Mouse (Mus musculus) kidney, postnatal 25 days (tissue): ENCODE measurements around the gene BC004004.
A peak's percentile ranks its signal among the peaks of the same experiment; 100 is the strongest.
"Not testable (repeated sequence)": the region's sequence is repeated elsewhere in the genome, so short reads cannot be mapped to it uniquely, and the experiment has no call there.

ENCODE experiments used
- DNase-seq, 2 experiments: peaks; one replicate each; pipeline ENCODE4 v3.0.0; 2021; ENCODE audit warnings: mixed read lengths in 2 of 2

The BC004004 gene

DNA sequence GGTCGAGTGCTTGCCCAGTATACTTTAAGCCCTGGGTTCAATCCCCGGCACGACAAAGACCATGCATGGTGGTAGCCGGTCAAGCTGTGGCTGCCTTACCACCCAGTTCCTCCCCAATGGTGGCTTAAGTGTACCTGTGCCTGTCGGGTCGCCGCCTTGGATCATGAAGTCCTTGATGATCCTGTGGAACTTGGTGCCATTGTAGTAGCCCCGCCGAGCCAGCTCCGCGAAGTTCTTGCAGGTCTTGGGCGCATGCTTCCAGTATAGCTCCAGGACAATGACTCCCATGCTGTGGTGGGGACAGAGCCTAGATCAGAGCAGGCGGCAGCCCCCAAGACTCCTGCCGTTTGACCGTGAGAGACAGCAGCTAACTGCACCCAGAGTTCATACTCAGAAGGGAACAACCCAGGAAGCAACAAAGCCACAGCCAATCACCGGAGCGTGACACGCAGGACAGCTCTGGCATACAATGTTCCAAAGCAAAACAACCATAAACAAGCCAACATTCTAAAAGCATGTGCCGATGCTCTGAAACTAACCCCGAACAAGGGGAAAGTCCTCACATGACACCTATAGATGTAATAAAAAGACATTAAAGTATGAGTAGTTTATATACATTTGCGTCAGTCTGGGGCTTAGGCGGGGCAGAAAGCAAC lies 6.9 kb upstream of the BC004004 start:
- DNase-seq: no peak

DNA sequence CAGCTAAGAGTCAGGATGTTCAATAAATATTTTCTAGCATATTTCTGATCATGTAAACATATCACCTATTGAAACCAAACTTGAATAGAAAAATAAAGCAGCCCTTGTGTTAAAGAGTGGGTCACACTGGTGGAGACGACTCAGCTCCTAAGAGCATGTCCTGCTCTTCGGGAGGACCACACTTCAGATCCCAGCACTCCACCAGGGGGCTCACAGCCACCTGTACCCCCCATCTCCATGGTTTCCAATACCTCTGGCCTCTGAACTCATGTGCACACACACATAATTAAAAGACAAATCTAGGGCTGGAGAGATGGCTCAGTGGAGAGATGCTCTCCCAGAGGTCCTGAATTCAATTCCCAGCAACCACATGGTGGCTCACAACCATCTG lies 6.3 kb upstream of the BC004004 start:
- no peak for DNase-seq

DNA sequence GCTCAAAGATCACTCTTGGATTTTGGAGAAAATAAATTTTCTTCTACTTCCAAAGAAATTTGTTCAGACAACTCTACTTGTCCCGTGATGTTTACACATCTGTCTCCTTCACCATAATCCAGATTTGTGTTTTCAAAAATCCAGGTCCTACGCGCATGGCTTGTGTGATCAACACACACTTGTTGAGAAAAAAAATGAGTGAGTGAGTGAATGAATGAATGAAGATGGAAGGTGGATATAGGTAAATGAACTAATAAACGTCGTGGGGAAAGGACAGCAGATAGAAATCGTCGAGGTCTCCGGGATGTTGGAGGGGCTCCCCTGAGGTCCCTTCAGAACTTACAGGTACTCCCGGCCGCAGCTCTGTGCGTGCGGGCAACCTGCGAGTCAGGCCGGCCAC lies 5.2 kb upstream of the BC004004 start:
- DNase-seq: no peak

DNA sequence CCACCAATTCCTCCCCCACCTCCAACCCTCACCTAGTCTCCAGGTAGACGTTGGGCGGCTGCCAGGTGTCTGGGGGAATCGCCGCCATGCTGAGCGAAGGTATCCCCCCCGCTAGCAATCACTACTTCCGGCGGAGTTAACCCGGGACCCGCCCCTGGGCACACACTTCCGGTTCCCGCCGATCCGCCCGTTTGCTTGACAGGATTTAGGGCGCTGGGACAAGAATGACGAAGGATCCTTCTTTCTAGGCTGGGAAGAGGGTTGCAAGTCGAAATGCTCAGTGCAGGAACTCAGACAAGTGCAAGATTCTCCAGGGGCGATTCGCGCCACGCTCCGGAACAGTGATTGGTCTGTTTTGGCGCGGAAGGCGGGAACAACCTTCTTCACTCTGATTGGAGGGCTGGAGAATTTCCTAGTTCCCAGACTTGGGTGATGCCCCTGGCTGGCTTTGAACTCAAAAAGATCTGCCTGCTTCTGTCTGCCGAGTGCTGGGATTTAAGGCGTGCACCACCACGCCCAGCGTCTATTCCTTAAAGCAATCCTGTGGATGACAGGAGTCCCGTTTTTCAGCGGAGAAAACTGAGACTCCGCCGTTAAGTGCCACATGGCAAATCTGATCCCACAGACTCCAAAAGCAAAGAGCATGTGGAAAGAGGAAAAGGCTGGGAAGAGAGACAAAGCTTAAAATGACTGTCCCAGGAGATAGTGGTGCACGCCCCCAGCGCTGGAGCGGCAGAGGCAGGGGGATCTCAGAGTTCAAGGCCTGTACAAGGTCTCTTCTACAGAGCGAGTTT lies 4.6 kb upstream of the BC004004 start, which contains the start of gene Ppil1:
Gene Ppil1, minus strand, starts transcription at position 347 of the 794 bp plus-strand sequence.
- peak; percentile 83 to 90 for DNase-seq

DNA sequence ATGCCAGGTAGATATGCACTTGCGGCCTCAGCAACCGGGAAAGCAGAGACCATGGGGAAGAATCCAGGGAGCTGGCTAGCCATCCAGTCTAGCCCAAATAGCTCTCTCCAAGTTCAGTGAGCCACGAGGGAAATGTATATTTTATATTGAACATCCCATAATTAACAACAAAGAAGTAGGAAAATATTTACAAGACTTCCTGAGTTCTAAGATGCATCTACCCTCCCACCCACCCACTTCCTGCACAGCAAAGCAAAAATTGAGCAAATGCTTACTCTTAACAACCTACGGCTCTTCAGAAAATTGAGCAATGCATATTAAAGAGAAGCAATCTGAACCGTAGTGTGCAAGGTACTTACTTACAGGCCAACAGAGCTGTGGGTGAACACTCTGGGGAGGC lies 3.8 kb upstream of the BC004004 start:
- DNase-seq: no peak

DNA sequence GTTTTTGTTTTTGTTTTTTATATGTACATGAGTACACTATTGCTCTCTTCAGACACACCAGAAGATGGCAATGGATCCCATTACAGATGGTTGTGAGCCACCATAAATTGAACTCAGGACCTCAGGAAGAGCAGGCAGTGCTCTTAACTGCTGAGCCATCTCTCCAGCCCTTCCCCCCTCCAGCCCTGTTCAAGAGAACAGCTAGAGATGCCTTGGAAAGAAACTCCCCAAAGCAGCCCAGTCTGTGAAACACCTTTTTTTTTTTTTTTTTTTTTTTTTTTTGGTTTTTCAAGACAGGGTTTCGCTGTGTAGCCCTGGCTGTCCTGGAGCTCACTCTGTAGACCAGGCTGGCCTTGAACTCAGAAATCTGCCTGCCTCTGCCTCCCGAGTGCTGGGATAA lies 1.5 kb upstream of the BC004004 start:
- DNase-seq: not testable (repeated sequence)

DNA sequence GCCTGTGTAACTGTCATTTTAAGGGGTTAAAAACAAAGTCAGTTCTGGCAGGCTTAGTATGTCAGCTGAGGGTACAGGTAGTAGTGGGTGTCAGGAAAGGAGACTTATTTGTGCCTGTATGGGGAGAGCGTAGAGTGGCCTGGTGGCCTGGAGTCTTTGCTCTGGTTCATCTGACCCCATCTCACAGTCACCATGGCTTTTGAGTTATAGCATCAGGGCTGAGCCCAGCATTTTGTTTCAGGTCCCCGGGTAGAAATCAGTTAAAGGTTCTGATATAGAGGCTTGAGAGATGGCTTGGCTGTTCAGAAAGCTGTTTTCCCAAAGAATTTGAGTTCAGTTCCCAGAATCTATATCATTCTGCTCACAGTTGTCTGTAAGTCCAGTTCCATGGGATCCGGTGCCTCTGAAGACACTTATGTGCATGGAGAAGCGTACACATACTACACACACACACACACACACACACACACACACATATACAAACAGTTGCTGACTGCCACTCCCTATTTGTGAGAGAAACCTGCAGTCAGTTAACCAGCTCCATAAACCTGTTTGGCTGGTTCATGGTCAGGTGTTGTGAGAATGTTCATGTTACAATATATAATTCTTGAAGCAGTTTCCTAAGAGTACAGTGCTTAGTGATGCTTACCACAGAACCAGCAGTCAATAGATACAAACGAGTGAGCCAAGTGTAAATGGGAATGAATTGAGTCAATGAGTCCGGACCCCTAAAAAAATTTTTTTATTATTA lies 482 bp upstream of the BC004004 start:
- peak in 1 of 2 experiments; percentile 54 for DNase-seq

DNA sequence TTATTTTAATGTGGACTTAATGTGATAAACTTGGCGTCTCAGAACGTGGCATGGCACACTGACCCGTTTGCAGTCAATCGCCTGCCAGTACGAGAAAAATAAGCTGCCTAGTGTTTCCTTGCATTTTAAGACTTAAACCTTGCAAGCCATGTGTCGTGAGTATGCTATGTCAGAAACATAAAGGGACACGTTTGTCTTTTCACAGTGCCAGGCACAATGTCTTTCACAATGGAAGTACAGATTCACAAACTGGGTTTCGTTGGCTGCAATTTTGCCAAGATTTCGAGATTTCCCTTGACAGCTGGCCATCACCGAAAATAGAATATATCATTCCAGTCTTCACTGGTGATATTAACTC lies 740 bp downstream of the BC004004 start:
- DNase-seq: no peak

DNA sequence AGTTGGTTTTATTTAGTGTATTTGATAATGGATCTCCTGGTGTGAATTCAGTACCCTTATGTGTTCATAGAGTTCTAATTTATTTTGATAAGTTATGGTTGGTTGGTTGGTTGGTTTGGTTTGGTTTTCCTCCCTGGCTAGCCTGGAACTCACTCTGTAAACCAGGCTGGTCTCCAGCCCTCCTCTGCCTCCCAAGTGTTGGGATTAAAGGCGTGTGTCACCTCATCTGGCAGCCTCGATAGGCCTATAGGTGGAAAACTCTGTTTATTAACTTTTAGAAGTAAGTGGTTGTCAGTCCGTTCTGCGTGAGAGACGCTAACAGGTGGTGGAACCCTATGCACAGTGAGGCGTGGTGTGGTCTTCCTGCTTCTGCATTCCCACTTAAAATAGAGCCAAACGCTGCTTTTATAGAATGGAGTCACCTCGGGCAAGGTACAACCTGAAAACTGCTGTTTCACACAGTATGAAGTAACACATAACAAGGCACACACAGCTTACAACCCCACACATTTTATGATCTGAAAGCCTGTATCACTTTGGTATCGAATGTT lies 1.6 kb downstream of the BC004004 start:
- no peak for DNase-seq

DNA sequence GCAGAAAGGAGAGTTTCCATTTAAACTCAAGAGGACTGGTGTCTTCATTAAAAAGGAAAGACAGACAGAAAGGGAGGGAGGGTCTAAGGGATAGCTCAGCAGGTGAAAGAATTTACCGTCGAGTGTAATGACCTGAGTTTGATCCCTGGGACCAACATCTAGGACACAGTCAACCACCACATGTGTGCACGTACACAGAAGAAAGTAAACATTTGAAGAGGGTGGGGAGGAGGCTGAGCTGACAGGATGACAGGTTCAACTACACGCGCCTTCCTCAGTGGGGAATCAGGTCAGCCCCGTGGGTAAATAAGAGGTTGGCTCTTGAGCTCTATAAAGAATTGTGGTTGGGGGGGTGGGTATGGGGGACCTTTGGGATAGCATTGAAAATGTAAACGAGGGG lies 4.6 kb downstream of the BC004004 start:
- no peak for DNase-seq

DNA sequence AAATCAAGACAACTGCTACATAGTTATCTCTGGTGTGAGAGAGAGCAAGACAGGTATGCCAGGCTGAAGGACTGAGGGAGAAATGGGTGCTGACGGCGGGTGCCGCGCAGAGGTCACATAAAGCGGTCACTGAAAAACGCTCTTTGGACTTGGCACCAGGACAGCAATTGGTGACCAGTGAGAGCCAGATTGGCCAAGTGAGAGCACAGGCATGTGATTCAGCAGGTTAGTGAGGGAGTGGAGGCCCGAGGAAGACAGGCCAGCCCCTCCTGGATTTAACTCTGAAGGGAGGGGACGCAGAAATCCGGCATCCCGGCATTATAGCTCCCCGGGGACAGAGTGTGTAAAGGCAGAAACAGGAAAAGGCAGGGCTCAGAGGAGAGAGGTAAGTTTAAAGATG lies 5.3 kb downstream of the BC004004 start:
- DNase-seq: peak; percentile 89 to 95

DNA sequence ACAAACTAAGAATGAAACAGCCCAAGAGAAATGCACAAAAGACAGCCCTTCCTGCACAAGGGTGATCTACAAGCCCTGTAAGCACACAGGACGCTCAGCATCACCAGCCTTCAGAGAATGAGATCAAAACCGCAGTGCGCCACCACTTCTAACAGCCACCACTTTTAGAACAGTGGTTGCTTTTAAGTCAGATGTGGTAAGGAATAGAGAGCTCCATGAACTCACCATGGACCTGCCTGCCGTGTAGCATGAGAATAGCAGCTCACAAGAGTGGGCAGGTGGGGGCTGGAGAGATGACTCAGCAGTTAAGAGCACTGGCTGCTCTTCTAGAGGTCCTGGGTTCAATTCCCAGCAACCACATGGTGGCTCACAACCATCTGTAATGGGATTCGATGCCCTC lies 11.8 kb downstream of the BC004004 start:
- no peak for DNase-seq

DNA sequence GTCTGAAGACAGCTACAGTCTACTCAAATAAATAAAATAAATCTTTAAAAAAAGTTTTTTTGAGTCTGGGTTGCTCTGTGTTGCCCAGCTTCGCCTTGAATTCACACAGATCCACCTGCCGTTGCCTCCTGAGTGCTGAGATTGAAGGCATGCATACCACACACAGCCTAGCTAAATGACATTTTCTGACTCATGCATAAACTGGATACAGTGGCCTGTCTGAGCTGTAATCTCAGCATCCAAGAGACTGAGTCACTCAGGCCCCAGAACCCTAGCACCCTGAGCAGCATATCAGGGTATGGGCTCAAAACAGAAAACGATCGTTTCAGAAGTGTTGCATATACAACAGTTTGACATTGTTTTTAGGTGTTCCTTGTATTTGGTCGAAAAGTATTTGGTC lies 13.0 kb downstream of the BC004004 start:
- DNase-seq: no peak

DNA sequence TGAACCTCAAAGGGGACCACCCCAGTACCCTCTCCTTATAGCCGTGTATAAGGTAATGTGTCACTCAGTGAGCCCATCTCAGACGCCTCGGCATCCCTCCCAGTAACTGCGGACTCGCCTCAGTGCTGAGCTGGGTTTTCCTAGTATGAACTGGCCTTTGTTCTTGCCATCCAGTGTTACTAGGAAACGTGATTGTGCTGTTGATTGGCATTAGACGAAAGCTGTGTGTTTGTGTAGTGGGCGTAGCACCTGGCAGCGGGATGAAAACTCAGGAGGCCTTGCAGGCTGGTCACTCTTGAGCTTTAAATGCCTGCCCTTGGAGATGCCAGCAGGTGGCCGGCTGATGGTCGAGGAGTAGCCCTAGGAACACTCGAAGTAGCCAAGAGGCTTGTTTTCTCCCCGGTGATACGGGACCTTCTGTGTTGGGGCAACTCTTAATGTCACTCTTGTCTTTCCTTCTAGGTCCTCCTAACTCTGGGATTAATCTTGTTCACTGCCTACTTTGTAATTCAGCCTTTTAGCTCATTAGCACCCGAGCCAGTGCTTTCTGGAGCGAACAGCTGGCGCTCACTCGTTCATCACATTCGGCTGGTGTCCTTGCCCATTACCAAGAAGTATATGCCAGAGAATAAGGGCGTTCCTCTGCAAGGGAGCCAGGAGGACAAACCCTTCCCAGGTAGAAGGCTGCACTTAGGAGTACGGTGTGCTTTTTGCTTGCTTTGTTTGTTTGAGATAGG lies 13.8 kb downstream of the BC004004 start:
- no peak for DNase-seq

DNA sequence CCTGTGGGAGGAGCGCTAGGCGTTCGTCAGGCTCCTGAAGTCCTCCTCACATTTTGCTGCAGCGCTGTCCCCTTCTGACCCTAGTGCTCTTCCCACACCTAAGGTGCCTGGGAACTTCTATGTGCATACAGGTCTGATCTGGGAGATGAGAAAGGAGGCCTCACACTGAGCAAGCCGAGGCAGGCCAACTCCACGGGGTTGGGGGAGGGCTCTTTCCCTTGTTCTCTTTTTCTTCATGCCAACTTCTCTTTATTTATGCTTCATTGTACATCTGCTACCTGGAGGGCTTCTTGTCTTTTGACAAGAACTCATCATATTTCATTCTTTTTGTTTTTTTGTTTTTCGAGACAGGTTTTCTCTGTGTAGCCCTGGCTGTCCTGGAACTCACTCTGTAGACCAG lies 23.2 kb downstream of the BC004004 start:
- DNase-seq: no peak

DNA sequence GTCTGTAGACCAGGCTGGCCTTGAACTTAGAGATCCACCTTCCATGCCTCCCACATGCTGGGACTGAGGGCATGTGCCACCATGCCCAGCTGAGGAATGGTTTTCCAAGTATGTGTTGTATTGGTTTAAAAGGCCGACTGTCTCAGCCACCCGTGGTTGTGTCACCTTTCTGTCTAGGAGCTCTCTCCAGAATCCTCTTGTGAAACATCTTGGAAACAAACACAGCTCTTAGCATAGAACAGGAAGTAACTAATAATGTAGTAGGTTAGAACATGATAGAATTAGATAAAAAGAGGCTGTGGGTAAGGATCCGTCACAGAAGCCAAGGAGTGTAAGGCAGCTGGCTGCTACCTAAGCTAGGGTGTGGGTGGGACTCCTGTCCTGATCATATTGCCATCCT lies 24.4 kb downstream of the BC004004 start:
- DNase-seq: no peak

DNA sequence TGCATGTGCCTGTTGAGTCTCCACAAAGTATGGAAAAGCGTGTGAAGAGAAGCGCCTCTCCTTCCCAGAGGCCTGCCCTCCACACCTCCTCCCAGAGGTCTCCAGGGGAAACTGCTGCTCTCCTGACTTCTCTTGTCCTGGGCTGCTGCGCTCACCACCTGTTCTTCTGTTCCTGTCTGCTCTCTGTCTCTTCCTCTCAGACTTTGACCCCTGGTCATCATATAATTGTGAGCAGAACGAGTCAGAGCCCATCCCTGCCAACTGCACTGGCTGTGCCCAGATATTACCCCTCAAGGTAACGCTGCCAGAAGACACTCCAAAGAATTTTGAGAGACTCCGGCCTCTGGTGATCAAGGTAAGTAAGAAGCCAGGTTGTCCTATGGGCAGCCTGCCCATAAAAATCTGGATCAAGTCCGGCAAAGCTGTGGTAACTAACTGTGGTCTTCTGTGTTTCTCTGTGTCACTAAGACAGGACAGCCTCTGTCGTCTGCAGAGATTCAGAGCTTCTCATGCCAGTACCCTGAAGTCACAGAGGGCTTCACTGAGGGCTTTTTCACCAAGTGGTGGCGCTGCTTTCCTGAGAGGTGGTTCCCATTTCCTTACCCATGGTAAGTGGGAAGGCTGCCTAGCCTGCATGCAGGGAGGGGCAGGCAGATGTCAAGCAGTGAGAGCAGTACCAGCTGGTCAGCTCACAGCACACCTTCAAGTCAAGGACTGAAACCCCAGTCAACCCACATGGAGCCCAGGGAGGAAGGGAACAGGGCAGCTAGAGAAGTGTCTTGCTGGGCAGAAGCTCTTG lies 25.4 kb downstream of the BC004004 start:
- DNase-seq: peak; percentile 36 to 73

DNA sequence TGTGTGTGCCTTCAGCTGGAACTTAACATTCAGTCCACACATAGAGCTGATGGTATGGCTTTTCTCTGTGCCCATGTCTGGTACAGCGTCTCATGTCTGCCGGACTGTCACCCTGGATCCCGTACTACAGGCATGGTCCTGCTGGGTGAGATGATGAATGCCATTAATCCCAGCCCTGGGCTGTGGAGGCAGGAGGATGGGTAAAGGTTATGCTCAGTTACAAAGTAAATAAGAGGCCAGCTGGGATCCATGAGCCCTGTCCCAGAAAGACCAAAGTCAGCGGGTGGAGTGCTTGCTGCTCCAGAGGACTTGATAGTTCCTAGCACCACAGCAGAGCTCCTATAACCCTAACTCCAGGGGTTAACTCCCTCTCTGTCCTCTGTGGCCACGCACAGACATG lies 27.2 kb downstream of the BC004004 start:
- no peak for DNase-seq

DNA sequence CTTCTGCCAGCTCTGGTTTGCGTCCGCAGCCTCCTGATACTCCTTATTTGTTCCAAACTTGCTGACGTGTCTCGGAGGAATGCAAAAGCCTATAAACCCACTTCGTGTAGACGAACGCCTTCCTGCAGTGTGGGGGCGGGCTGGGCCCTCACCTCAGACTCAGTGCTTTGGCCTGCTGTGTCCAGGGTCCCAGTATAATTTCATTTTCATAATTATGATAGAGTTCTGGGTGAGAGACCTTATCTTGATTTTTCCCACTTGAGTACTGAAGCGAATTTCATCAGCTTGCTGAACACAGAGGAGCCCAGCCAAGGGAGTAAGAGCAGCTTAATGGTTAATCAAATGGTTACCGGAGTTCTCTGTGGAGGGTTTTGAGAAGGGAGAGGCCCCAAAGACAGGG lies 28.7 kb downstream of the BC004004 start:
- DNase-seq: no peak

DNA sequence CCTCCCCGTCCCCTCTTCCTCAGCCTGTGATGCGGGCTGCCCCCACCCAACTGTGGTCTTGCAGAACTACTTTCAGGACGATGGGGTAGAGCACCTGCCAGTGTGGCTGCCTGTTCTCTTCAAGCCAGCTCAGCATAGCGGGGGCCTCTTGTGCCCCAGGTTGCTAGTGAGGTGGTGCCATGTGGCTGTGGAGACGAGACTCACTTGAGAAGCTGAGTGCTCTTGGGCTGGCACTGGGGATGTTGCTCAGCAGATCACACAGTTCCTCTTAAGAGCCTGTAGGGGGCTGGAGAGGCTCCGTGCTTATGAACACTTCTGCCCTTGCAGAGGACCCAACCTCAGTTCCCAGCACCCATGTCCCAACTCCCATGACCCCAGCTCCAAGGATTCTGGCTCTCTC lies 29.2 kb downstream of the BC004004 start:
- DNase-seq: no peak

DNA sequence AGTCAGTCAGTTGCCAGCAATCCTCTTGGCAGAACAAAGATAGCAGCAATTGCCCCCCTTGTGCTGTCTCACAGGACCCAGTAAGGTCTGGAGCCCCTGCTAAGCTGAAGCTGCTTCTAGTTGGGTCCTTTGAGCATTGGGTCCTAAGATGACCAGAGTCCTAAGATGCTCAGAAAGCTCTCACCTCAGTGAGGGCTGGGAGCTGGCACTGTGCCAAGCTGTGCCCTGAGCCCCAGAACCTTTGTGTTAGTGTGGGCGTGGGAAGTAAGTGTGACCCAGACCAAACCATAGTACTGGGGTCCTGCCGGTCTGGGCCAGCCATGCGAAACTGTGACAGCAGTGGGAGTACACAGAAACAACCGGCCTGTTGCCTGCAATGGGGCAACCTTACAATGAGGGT lies 30.7 kb downstream of the BC004004 start:
- DNase-seq: no peak

DNA sequence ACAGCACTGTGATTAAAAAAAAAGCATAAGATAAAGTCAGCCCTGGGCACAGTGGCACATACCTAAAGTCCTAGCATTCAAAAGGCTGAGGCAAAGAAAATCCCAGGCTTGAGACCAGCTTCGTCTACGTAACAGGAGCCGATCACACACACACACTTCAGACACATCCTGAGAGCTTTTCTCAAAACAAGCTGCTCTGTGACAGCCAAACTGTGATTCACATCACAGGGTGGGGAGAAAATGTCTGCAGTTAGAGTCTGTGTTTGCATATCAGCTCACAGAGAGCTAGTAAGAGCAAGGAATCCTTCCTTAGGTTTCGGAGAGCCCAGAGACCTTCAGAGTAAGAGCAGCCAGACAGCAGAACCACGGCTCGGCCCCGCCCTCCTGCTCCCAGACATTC lies 32.3 kb downstream of the BC004004 start:
- no peak for DNase-seq
